Mouse (Mus musculus) small intestine, adult 2 months (tissue): ENCODE measurements around the gene Col1a1. TPM values are rescaled to one million over a fixed set of nuclear protein-coding genes. Genes with fewer than 3 reads are reported as not detected.
A peak's percentile ranks its signal among the peaks of the same experiment; 100 is the strongest.

Source experiments
- H3K27ac ChIP-seq: fragments of 200-500 bp; 2 replicates; pipeline ENCODE4 v1.5.1; 2012; ENCODE audit warnings: low read depth, low read length, control low read depth, inconsistent platforms; ENCODE audit not compliant: insufficient read depth
- H3K27me3 ChIP-seq: fragments of 200-500 bp; 2 replicates; pipeline ENCODE4 v1.6.1; 2012; ENCODE audit warnings: mild to moderate bottlenecking, moderate library complexity, low read length, inconsistent platforms; ENCODE audit not compliant: control insufficient read depth, insufficient read depth
- H3K36me3 ChIP-seq: fragments of 200-500 bp; 2 replicates; pipeline ENCODE4 v1.6.1; 2012; ENCODE audit warnings: mild to moderate bottlenecking, low read length, control low read depth, inconsistent platforms; ENCODE audit not compliant: control insufficient read depth, insufficient read depth
- H3K4me1 ChIP-seq: fragments of 200-500 bp; 2 replicates; pipeline ENCODE4 v1.6.1; 2012; ENCODE audit warnings: low read length, inconsistent platforms, mixed read lengths; ENCODE audit not compliant: control insufficient read depth, insufficient read depth, insufficient read length
- H3K4me3 ChIP-seq: fragments of 200-500 bp; 2 replicates; pipeline ENCODE4 v1.5.1; 2012; ENCODE audit warnings: low read depth, mild to moderate bottlenecking, control low read depth, inconsistent platforms, low read length, moderate library complexity
- CTCF ChIP-seq: fragments of 200-500 bp; IDR thresholded peaks from 2 replicates; pipeline ENCODE4 v1.5.1; 2012; ENCODE audit warnings: low read depth, mild to moderate bottlenecking, control low read depth, inconsistent platforms, low read length, moderate library complexity, mixed read lengths; ENCODE audit not compliant: insufficient replicate concordance, insufficient read length; ENCODE audit errors: extremely low read depth
- POLR2A ChIP-seq: fragments of 200-500 bp; IDR thresholded peaks from 2 replicates; pipeline ENCODE4 v1.6.1; 2012; ENCODE audit warnings: low read depth, mild to moderate bottlenecking, control low read depth, inconsistent platforms, low read length, moderate library complexity
- WGBS: fragments of 180-500 bp; shearing (Covaris S2); methylation state at CpG from one replicate; pipeline ENCODE4 v1.1.7; 2018; 5-methylcytosine and 5-hydroxymethylcytosine counted together
- polyA plus RNA-seq: library from polyadenylated mRNA; depleted of rRNA; stranded (reverse); fragments of >200 nt; gene quantifications from 2 replicates; pipeline ENCODE4 v1.2.3, GENCODE M21; 2012

Col1a1 gene
- polyA plus RNA-seq, 1 experiment: 51.1 TPM

- H3K27ac ChIP-seq: no peak overlapping the region
- no peak for TF ChIP-seq POLR2A
- TF ChIP-seq CTCF: no peak
- H3K27me3 ChIP-seq: no peaks in the 10 kb centered on the region
- H3K4me3 ChIP-seq: no peak overlapping the region
- WGBS: 71% methylated on average over 5 of the region's 5 CpGs
- peaks cover 11% of the 10 kb centered on the region; the same call in 1 of the 2 replicates for H3K4me1 ChIP-seq
- no peaks in the 10 kb centered on the region for H3K36me3 ChIP-seq
These were observed 49.8 kb downstream of the Col1a1 start for GRCm38 (mm10) chr11:94985822-94986221.

GRCm38 (mm10) chr11:94986435-94986834, 50.4 kb downstream of the Col1a1 start:
- Histone ChIP-seq H3K36me3 (no peaks in the 10 kb centered on the region), H3K4me1 (peaks cover 11% of the 10 kb centered on the region; the same call in 1 of the 2 replicates), H3K4me3 (no peak overlapping the region), H3K27ac (no peak overlapping the region), H3K27me3 (no peaks in the 10 kb centered on the region)
- WGBS: 30% methylated on average over 2 of the region's 2 CpGs
- no peak for TF ChIP-seq POLR2A
- TF ChIP-seq CTCF: no peak

- WGBS: 34% methylated on average over 6 of the region's 6 CpGs
- Histone ChIP-seq H3K27ac (no peak overlapping the region), H3K4me3 (no peak overlapping the region), H3K4me1 (peaks cover 11% of the 10 kb centered on the region; the same call in 1 of the 2 replicates), H3K27me3 (no peaks in the 10 kb centered on the region), H3K36me3 (no peaks in the 10 kb centered on the region)
- TF ChIP-seq POLR2A (no peak), CTCF (no peak)
These were observed 51.3 kb downstream of the Col1a1 start for GRCm38 (mm10) chr11:94987341-94987740.

GRCm38 (mm10) chr11:94987851-94988250, 51.8 kb downstream of the Col1a1 start:
- Histone ChIP-seq H3K4me3 (no peak overlapping the region), H3K36me3 (no peaks in the 10 kb centered on the region), H3K27me3 (no peaks in the 10 kb centered on the region), H3K27ac (no peak overlapping the region), H3K4me1 (peaks cover 11% of the 10 kb centered on the region; the same call in 1 of the 2 replicates)
- 52% methylated on average over 8 of the region's 8 CpGs for WGBS
- TF ChIP-seq CTCF (no peak), POLR2A (no peak)

GRCm38 (mm10) chr11:94988780-94989561, 52.9 kb downstream of the Col1a1 start:
- TF ChIP-seq CTCF (no peak), POLR2A (no peak)
- Histone ChIP-seq H3K36me3 (no peaks in the 10 kb centered on the region), H3K4me3 (peak overlapping the region; percentile 70), H3K27me3 (no peaks in the 10 kb centered on the region), H3K4me1 (peaks cover 18% of the 10 kb centered on the region; the same call in 1 of the 2 replicates), H3K27ac (peak overlapping the region; percentile 72)
- 37% methylated on average over 10 of the region's 10 CpGs for WGBS

GRCm38 (mm10) chr11:94989562-94990017, 53.6 kb downstream of the Col1a1 start:
- TF ChIP-seq CTCF (no peak), POLR2A (peak; percentile 46; the same call in 1 of the 2 replicates)
- under 1% methylated on average over 12 of the region's 12 CpGs for WGBS
- Histone ChIP-seq H3K27me3 (no peaks in the 10 kb centered on the region), H3K36me3 (no peaks in the 10 kb centered on the region), H3K4me3 (peak overlapping the region; percentile 70), H3K27ac (peak overlapping the region; percentile 72), H3K4me1 (peaks cover 25% of the 10 kb centered on the region; the same call in 1 of the 2 replicates)

GRCm38 (mm10) chr11:94990102-94990748, 54.2 kb downstream of the Col1a1 start:
- 0 out of 2 replicates have a peak, but pooled peaks cover under 1% of the 10 kb centered on the region for H3K36me3 ChIP-seq
- WGBS: 53% methylated on average over 6 of the region's 6 CpGs
- H3K4me3 ChIP-seq: peak overlapping the region; percentile 66
- TF ChIP-seq POLR2A (no peak), CTCF (no peak)
- no peaks in the 10 kb centered on the region for H3K27me3 ChIP-seq
- peak overlapping the region; percentile 67 for H3K27ac ChIP-seq
- peaks cover 30% of the 10 kb centered on the region; the same call in 1 of the 2 replicates for H3K4me1 ChIP-seq
